Mouse (Mus musculus) brain, embryonic 14.5 days (tissue): ENCODE results near the gene Lgals4.
"Not testable (repeated sequence)": the region's sequence is repeated elsewhere in the genome, so short reads cannot be mapped to it uniquely, and the experiment has no call there.

Source experiments
- CTCF ChIP-seq: fragments of 200-500 bp; IDR thresholded peaks from 2 replicates; pipeline ENCODE4 v1.5.1; 2012; ENCODE audit warnings: inconsistent platforms, mild to moderate bottlenecking, moderate library complexity, borderline replicate concordance; ENCODE audit not compliant: insufficient read depth, insufficient read length; ENCODE audit errors: extremely low read depth
- POLR2A ChIP-seq: fragments of 200-500 bp; IDR thresholded peaks from 2 replicates; pipeline ENCODE4 v1.6.1; 2012; ENCODE audit warnings: mild to moderate bottlenecking, inconsistent platforms, borderline replicate concordance; ENCODE audit not compliant: poor library complexity, insufficient read depth, insufficient read length, severe bottlenecking; ENCODE audit errors: extremely low read depth

DNA sequence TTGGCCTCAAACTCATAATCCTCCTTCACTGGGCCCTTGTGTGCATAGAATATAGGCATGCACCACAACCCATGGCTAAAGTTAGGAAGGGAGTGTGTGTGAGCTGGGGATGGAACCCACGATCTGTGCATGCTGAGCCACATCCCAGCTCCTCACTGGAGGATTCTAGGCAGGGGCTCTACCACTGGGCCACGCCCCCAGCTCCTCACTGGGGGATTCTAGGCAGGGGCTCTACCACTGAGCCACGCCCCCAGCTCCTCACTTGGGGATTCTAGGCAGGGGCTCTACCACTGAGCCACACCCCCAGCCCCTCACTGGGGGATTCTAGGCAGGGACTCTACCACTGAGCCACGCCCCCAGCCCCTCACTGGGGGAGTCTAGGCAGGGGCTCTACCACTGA lies 50.0 kb downstream of the Lgals4 start:
- not testable (repeated sequence) for TF ChIP-seq POLR2A, CTCF
